Mouse (Mus musculus): ENCODE measurements around the gene Ppp1r18.

The Ppp1r18 gene

DNA sequence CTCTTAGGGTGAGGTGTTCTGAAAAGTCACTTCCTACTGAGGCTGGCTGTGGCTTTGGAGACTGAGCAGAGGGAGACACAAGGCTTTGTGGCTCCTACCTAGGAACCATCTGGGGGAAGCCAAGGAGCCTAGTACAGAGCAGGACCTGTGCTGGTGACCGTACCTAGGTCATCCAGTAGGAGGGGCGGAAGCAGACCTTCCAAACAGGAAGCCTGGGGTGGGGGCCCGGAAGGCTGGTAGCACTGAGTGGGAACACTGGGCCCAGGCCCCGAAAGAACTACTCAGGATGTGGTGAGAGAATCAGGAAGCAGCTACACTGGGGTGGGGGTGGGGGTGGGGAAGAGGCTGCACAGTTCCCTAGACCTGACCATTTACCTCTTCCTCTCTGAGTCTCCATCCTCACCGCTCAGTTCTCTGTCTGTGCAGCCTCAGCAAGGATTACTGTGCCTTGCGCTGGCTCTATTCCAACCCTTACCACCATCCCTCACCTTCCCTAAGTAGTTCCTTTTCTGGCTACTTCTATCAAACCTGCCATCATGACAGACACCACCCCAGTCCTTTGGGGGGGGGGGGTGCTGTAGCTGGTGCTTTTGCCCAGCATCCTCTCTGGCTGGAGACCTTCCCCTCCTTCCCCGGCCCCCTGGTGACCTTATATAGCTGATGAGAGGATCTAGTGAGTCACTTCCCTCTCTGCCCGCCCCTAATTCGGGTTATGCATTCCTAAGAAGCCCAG lies 4.9 kb downstream of the Ppp1r18 start:
- peak; percentile 76 for DNase-seq

DNA sequence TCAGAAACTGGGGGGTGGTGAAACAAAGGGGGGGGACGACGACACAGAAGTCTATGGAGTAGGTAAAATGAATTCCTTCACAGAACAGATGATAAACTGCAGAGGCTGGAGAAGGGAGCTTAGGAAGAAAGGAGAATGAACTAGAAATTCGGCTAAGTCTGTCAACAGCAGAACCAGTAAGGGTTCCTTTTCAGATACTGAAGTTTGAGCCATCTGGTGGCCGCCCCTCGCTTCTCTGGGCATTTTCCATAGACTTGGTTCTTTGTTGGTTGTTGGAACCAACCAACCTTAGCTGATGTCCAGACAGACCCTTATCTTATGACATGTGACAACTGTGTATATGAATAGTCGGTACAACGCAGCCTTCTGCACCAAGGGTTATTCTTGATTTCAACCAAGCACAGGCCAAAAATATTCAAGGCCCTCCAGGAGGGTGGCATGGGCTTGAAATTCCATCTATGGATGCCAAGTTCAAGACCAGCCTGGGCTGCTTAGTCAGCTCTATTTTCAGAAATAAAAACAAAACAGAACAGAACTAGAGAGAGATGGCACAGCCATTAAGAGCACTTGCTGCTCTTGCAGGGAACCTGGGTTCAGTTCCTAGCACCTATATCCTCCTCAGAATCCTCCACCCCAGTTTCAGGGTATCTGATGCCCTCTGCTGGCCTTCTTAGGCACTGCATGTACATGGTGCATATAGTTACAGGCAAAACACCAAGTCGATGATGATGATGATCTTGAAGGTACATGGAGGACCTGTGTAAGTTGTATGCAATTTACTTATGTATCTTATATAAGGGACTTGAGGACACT lies 5.7 kb downstream of the Ppp1r18 start:
- DNase-seq, result peak; percentile 45

- DNase-seq, result peak; percentile 92
These were observed 8.6 kb downstream of the Ppp1r18 start for GRCm38 (mm10) chr17:35873774-35874519.

- no peak for DNase-seq
These were observed 9.3 kb downstream of the Ppp1r18 start for GRCm38 (mm10) chr17:35874721-35875120.

GRCm38 (mm10) chr17:35879245-35880057 lies 14.1 kb downstream of the Ppp1r18 start, which contains the start of gene Dhx16:
Gene Dhx16, plus strand, starts transcription at chr17:35879819.
- peak; percentile 97 for DNase-seq

GRCm38 (mm10) chr17:35882924-35883323 lies 17.5 kb downstream of the Ppp1r18 start:
- DNase-seq, result no peak

GRCm38 (mm10) chr17:35883777-35884176 lies 18.4 kb downstream of the Ppp1r18 start:
- no peak for DNase-seq

GRCm38 (mm10) chr17:35887725-35888124 lies 22.3 kb downstream of the Ppp1r18 start:
- DNase-seq, result no peak

DNA sequence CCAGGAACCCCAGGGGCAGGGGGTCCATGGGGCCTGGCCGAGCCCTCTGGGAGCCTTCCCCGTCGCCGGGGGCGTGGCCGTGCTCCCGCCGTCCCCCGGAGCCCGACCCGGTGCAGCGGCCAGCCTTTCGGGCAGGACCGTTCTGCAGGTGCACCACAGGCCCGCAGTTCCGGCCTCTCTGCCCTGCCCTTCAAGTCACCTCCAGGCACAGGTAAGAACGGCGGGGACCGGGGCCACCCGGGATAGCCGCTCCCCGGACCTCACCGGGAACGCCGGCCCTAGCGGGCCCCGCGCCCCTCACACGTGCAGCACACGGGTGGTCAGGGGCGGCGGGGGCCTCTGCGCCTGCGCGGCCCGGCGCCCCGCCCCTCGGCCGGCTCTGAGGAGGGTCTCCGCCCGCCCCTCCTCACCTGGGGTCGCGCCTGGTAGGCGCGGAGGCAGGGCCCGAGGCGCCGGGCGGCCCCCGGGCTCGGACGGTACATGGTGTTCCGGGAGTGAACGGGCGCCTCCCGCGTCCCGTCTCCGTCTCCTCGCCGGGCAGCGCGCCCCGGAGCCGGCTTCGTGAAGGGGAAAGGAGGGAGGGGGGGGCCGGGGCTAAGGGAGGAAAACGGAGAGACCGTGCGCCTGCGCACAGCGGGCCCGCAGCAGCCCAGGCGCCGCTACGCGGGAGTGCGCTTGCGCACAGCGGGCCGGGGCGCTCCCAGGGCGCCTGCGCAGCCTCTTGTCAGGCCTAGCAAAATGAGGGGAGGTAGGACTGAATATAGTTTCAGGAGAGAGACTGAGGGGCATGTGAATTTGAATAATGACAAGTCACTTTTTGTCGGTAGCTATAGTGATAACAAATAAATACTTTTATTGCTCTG lies 31.6 kb downstream of the Ppp1r18 start, which contains the start of gene 2310061I04Rik:
TSS of gene 2310061I04Rik (minus strand) at position 651 of the 863 bp plus-strand sequence.
- DNase-seq, result peak; percentile 91

DNA sequence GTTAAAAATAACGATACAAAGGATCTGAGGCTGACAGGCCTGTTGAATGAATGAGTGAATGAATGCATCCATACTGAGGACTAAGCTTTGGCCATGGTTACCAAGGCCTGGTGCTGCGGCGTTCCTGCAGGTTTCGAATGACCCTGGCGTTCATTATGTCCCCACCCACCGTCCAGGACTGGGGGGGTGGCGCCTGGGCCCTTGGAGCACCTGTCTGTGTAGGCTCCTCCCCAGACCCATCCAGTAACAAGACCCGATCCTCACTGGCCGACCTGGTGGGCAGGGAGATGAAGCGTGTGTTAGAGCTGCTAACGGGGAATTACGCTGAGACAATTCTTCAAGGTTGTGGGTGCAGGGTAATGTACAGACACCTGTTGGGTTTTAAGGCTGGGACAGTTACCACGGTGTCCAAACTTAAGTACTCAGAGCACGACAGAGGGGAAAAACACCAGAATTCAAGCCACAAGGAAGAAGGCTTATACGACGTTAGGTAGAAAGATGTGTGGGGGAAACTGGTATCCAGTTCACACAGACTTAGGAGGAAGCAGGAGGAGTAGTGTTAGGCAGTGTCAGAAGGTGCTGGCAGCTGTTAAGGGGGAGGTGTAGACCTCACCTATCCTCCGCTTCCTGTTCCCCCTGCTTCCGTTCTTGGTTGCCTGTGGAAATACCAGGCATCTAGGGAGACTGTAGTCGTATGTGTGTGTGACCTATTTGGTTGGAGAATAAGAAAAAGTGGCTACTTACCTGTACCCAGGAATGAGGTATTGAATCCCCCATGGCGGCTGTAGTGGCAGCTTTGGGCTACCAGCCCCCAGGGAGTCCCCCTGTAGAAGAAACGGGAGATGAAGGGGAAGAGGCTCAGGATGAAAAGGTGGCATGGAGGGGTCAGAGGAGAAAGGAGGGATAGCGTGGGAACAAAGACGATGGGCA lies 32.5 kb downstream of the Ppp1r18 start:
- DNase-seq, result no peak

DNA sequence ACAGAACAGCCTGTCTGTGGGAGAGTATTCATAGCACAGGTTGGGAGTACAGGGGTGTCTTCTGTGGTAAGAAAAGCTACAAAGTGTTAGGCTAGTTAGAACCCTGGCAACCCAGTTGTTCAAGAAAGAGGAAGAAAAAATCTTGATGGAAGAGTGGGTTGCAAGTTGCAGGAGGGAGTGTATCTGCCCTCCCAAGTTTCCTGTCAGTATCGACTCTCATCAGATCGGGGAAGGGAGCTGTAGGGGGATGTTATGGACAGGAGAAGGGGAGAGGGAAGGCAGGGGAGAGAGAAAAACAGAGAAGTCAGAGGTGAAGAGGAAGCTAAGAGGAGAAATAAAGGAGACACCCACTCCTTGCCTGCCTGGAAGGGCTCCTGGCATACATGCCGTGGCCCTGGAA lies 35.2 kb downstream of the Ppp1r18 start:
- no peak for DNase-seq

GRCm38 (mm10) chr17:35903343-35903991 lies 38.1 kb downstream of the Ppp1r18 start:
- peak; percentile 77 for DNase-seq

DNA sequence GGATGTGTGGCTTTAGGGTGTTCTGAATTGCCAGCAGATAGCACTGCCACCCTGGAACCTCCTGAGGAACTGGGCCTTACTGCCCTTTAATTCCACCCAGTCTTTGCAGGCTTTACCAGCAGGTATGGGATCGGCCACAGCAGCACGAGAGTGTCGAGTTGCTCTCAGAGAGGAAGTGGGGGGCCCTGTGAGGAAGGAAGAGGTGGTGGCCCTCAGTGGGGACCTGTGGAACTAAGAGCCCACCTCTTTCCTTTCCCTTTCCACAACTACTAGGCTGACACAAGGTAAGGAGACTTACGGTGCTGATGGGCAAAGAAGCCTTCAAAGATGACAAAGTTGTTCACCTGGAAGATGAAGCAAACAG lies 38.6 kb downstream of the Ppp1r18 start:
- DNase-seq, result no peak

DNA sequence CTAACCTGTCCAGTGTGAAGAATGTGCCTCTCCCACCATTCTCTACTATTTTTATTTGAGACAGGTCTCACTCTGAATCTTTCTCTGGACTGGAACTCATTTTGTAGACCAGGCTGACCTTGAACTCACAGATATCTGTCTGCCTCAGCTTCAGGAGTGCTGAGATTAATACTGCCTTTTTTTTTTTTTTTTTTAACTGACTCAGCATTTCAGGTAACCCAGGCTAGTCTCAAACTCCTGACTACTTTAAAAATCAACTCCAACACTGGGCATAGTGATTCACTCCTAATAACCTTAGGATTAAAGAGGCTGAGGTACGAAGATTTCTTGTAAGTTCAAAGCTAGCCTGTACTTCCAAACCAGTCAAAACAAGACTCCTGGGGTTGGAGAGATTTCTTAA lies 40.2 kb downstream of the Ppp1r18 start:
- no peak for DNase-seq

- DNase-seq, result no peak
These were observed 42.2 kb downstream of the Ppp1r18 start for GRCm38 (mm10) chr17:35907609-35908008.

- no peak for DNase-seq
These were observed 44.0 kb downstream of the Ppp1r18 start for GRCm38 (mm10) chr17:35909186-35909918.

DNA sequence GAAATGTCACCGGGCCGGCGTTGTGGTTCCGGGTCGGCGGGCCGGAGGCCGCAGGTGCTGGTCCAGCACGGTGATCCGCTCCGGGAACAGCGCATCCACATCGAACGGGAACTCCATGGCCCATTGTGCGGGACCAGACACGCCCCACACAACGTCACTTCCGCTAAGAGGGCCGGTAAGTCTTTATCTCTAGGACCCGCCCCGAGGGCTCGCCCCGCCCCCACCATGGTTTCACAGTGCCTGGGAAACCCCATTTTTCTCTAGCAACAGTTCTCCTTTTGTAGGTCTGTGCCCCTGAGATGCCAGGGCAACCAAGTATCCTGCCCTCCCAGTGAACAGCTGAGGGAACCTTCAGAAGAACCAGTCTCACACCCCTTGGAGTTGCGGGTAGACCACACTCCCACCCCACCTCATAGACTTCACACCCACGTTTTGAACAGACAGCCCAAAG lies 44.6 kb downstream of the Ppp1r18 start, which contains the start of gene Atat1:
TSS of gene Atat1 (minus strand) at position 157 of the 451 bp plus-strand sequence.
- peak; percentile 98 for DNase-seq

- no peak for DNase-seq
These were observed 49.6 kb downstream of the Ppp1r18 start for GRCm38 (mm10) chr17:35914975-35915374.
